Mouse (Mus musculus) CH12.LX (cell line): ENCODE measurements around the gene Magix. TPM values are rescaled to one million over a fixed set of nuclear protein-coding genes. Genes with fewer than 3 reads are reported as not detected.
"Not testable (repeated sequence)": the region's sequence is repeated elsewhere in the genome, so short reads cannot be mapped to it uniquely, and the experiment has no call there.

ENCODE experiments used
- DNase-seq: peaks from one replicate; pipeline ENCODE4 v3.0.0-alpha.2; 2013; ENCODE audit errors: extremely low read depth
- H3K27ac ChIP-seq: 2 replicates; pipeline ENCODE4 v1.5.1; 2012; ENCODE audit warnings: low read depth, mild to moderate bottlenecking, control low read depth, moderate library complexity; ENCODE audit not compliant: insufficient read depth
- H3K27me3 ChIP-seq: replicated peaks from 2 replicates; pipeline ENCODE3; 2012; ENCODE audit warnings: inconsistent platforms
- H3K36me3 ChIP-seq, 2 experiments: replicated peaks in 1 of 2; 2 replicates each; pipeline versions ENCODE3 to v1.6.1; 2012; ENCODE audit warnings: inconsistent platforms in 1 of 2, low read length in 1 of 2, mild to moderate bottlenecking in 1 of 2, mixed read lengths in 1 of 2, moderate library complexity in 1 of 2; ENCODE audit not compliant: control insufficient read depth in 1 of 2, insufficient read depth in 1 of 2
- H3K4me1 ChIP-seq, 2 experiments: 2 replicates each; pipeline ENCODE4 v1.6.1; 2012; ENCODE audit warnings: inconsistent platforms in 1 of 2, moderate library complexity in 1 of 2; ENCODE audit not compliant: insufficient read depth in 2 of 2, control insufficient read depth in 1 of 2
- H3K4me2 ChIP-seq: 2 replicates; pipeline ENCODE4 v1.6.1; 2012; ENCODE audit warnings: low read depth, mild to moderate bottlenecking, control low read depth; ENCODE audit not compliant: poor library complexity, insufficient read depth, severe bottlenecking
- H3K4me3 ChIP-seq, 3 experiments: fragments of 150-350 bp in 1 of 3; sonication (generic) in 1 of 3; replicated peaks in 1 of 3; 2 replicates each; pipeline versions ENCODE3 to v1.5.1; 2011 to 2012; ENCODE audit warnings: low read depth in 2 of 3, low read length in 2 of 3, mild to moderate bottlenecking in 2 of 3, moderate library complexity in 2 of 3, control low read depth in 1 of 3, improper control_type of control experiment in 1 of 3, inconsistent platforms in 1 of 3, mixed read lengths in 1 of 3; ENCODE audit not compliant: poor library complexity in 1 of 3
- H3K79me2 ChIP-seq: replicated peaks from 2 replicates; pipeline ENCODE4 v1.6.1; 2012; ENCODE audit warnings: mild to moderate bottlenecking, moderate library complexity; ENCODE audit not compliant: control insufficient read depth, poor library complexity, insufficient read depth, severe bottlenecking; ENCODE audit errors: extremely low read depth
- H3K9ac ChIP-seq: 2 replicates; pipeline ENCODE4 v1.6.1; 2012; ENCODE audit warnings: low read depth, mild to moderate bottlenecking, control low read depth, moderate library complexity; ENCODE audit not compliant: insufficient read depth
- H3K9me3 ChIP-seq: replicated peaks from 2 replicates; pipeline ENCODE3; 2012; ENCODE audit warnings: low read length, inconsistent platforms, mixed read lengths
- CHD1 ChIP-seq: IDR thresholded peaks from 2 replicates; pipeline ENCODE4 v1.6.1; 2012; ENCODE audit warnings: low read depth, low read length, improper control_type of control experiment, inconsistent platforms
- E2F4 ChIP-seq: IDR thresholded peaks from 2 replicates; pipeline ENCODE4 v1.6.1; 2011; ENCODE audit warnings: low read depth, low read length, improper control_type of control experiment; ENCODE audit not compliant: insufficient replicate concordance
- ELF1 ChIP-seq: IDR thresholded peaks from 2 replicates; pipeline ENCODE4 v1.6.1; 2014; ENCODE audit warnings: low read depth, mild to moderate bottlenecking, inconsistent platforms, low read length, improper control_type of control experiment
- EP300 ChIP-seq: IDR thresholded peaks from 2 replicates; pipeline ENCODE4 v1.6.1; 2011; ENCODE audit warnings: low read length, improper control_type of control experiment
- ETS1 ChIP-seq: conservative IDR thresholded peaks from 2 replicates; pipeline ENCODE4 v1.6.1; 2012; ENCODE audit warnings: low read depth, mild to moderate bottlenecking, inconsistent platforms, low read length, improper control_type of control experiment, moderate library complexity
- GABPA ChIP-seq: IDR thresholded peaks from 2 replicates; pipeline ENCODE4 v1.6.1; 2012; ENCODE audit warnings: low read depth, low read length, improper control_type of control experiment, inconsistent platforms; ENCODE audit not compliant: insufficient replicate concordance
- IRF4 ChIP-seq: IDR thresholded peaks from 2 replicates; pipeline ENCODE4 v1.6.1; 2014; ENCODE audit warnings: low read depth, mild to moderate bottlenecking, inconsistent platforms, low read length, improper control_type of control experiment
- JUN ChIP-seq: IDR thresholded peaks from 2 replicates; pipeline ENCODE4 v1.6.1; 2011; ENCODE audit warnings: low read depth, mild to moderate bottlenecking, low read length, improper control_type of control experiment, moderate library complexity; ENCODE audit not compliant: insufficient read depth
- KAT2A ChIP-seq: IDR thresholded peaks from 2 replicates; pipeline ENCODE4 v1.6.1; 2012; ENCODE audit warnings: low read length, improper control_type of control experiment, inconsistent platforms; ENCODE audit not compliant: insufficient replicate concordance
- MAFK ChIP-seq: IDR thresholded peaks from 2 replicates; pipeline ENCODE4 v1.6.1; 2011; ENCODE audit warnings: low read length, improper control_type of control experiment; ENCODE audit not compliant: insufficient replicate concordance
- MAZ ChIP-seq: IDR thresholded peaks from 2 replicates; pipeline ENCODE4 v1.6.1; 2012; ENCODE audit warnings: low read depth, mild to moderate bottlenecking, inconsistent platforms, low read length, improper control_type of control experiment, moderate library complexity
- MEF2A ChIP-seq: IDR thresholded peaks from 2 replicates; pipeline ENCODE4 v1.6.1; 2014; ENCODE audit warnings: low read depth, mild to moderate bottlenecking, inconsistent platforms, low read length, improper control_type of control experiment, borderline replicate concordance
- MXI1 ChIP-seq: IDR thresholded peaks from 2 replicates; pipeline ENCODE4 v1.6.1; 2011; ENCODE audit warnings: mild to moderate bottlenecking, low read depth, low read length, improper control_type of control experiment
- MYC ChIP-seq: IDR thresholded peaks from 2 replicates; pipeline ENCODE4 v1.6.1; 2011; ENCODE audit warnings: low read depth, mild to moderate bottlenecking, improper control_type of control experiment, low read length
- NELFE ChIP-seq: IDR thresholded peaks from 2 replicates; pipeline ENCODE4 v1.6.1; 2011; ENCODE audit warnings: low read depth, low read length, improper control_type of control experiment
- NRF1 ChIP-seq: IDR thresholded peaks from 2 replicates; pipeline ENCODE4 v1.6.1; 2014; ENCODE audit warnings: low read depth, mild to moderate bottlenecking, inconsistent platforms, low read length, improper control_type of control experiment, moderate library complexity
- POLR2A ChIP-seq: IDR thresholded peaks from 2 replicates; pipeline ENCODE4 v1.6.1; 2011; ENCODE audit warnings: low read depth, mild to moderate bottlenecking, improper control_type of control experiment, low read length
- POLR2AphosphoS2 ChIP-seq: IDR thresholded peaks from 2 replicates; pipeline ENCODE4 v1.6.1; 2011; ENCODE audit warnings: low read depth, low read length, improper control_type of control experiment
- RAD21 ChIP-seq: IDR thresholded peaks from 2 replicates; pipeline ENCODE4 v1.6.1; 2011; ENCODE audit warnings: low read depth, mild to moderate bottlenecking, low read length, improper control_type of control experiment, moderate library complexity
- RCOR1 ChIP-seq: conservative IDR thresholded peaks from 2 replicates; pipeline ENCODE4 v1.6.1; 2012; ENCODE audit warnings: low read depth, mild to moderate bottlenecking, inconsistent platforms, low read length, improper control_type of control experiment
- TBP ChIP-seq: conservative IDR thresholded peaks from 2 replicates; pipeline ENCODE4 v1.6.1; 2011; ENCODE audit warnings: low read depth, low read length, improper control_type of control experiment
- TCF12 ChIP-seq: IDR thresholded peaks from 2 replicates; pipeline ENCODE4 v1.6.1; 2014; ENCODE audit warnings: low read depth, mild to moderate bottlenecking, inconsistent platforms, low read length, improper control_type of control experiment
- ZNF384 ChIP-seq: IDR thresholded peaks from 2 replicates; pipeline ENCODE4 v1.6.1; 2012; ENCODE audit warnings: low read depth, low read length, improper control_type of control experiment, inconsistent platforms
- dilution Hi-C: fragments of 300-500 bp; cut with MboI; formaldehyde crosslinking; loops from 2 replicates; pipeline ENCODE4 v1.14.3; 2020; ENCODE audit warnings: low sequenced_read_pairs; ENCODE audit not compliant: extremely low pct_unique_long_range_greater_than_20kb, extremely low pct_ligation_motif_present
- in situ Hi-C: fragments of 300-500 bp; cut with MboI; formaldehyde crosslinking; loops from 3 replicates; pipeline ENCODE4 v1.14.3; 2019; ENCODE audit warnings: low sequenced_read_pairs, low pct_ligation_motif_present, low pct_unique_long_range_greater_than_20kb, mixed read lengths
- polyA plus RNA-seq: library from polyadenylated mRNA; unstranded; fragments of >175 nt; gene quantifications from 2 replicates; pipeline ENCODE4 v1.2.1, GENCODE M21; 2012; ENCODE audit warnings: low read depth; ENCODE audit not compliant: insufficient read length
- total RNA-seq, 2 experiments: library from RNA; depleted of rRNA; stranded (reverse); fragments of 300-350 nt in 1 of 2; fragments of >200 nt in 1 of 2; gene quantifications; 2 replicates each; pipeline ENCODE4 v1.2.3; 2012 to 2014

Gene Magix
- total and polyA plus RNA-seq, 3 experiments = not detected

GRCm38 (mm10) chrX:7714135-7714899, 33.3 kb upstream of the Magix start, which contains the start of gene Wdr45:
Gene Wdr45 (plus strand): TSS chrX:7714333.
- H3K36me3 ChIP-seq, dilution Hi-C loops, H3K27me3 ChIP-seq, H3K4me1 ChIP-seq, in situ Hi-C loops, H3K9me3 ChIP-seq, H3K79me2 ChIP-seq: not testable (repeated sequence)
- peak within 1 kb of the TSS; percentile 47 to 57 (median 57) for H3K4me3 ChIP-seq
- peak within 1 kb of the TSS; percentile 46 for H3K4me2 ChIP-seq
- TF ChIP-seq CHD1 = peak; percentile 72; the same call in 1 of the 2 replicates
- peak; percentile 94 for TF ChIP-seq NRF1
- TF ChIP-seq MYC = 0 out of 2 replicates have a peak, but pooled peaks have one; percentile 26
- TF ChIP-seq TBP = 0 out of 2 replicates have a peak, but pooled peaks have one; percentile 20
- TF ChIP-seq POLR2A = peak; percentile 67
- peak; percentile 50 for TF ChIP-seq ELF1
- peak within 1 kb of the TSS; percentile 76 for H3K9ac ChIP-seq
- peak; percentile 96 for DNase-seq
- H3K27ac ChIP-seq = peak within 1 kb of the TSS; percentile 60

- Histone ChIP-seq H3K4me2 (peak overlapping the region; percentile 44; the same call in 1 of the 2 replicates), H3K9ac (peak overlapping the region; percentile 76; the same call in 1 of the 2 replicates), H3K4me3 (peak overlapping the region; percentile 47 to 57 (median 53))
- DNase-seq, H3K79me2 ChIP-seq, H3K36me3 ChIP-seq, H3K27me3 ChIP-seq, H3K4me1 ChIP-seq, dilution Hi-C loops, H3K9me3 ChIP-seq, H3K27ac ChIP-seq, in situ Hi-C loops: not testable (repeated sequence)
Observed at GRCm38 (mm10) chrX:7713764-7714134, 32.7 kb upstream of the Magix start.

- H3K4me2 ChIP-seq = peak within 1 kb of the TSS; percentile 78
- peaks cover 24 to 34% of the 10 kb centered on the region in 2 experiments for H3K36me3 ChIP-seq
- no peaks in the 10 kb centered on the region for H3K9me3 ChIP-seq
- dilution Hi-C loops (no loop called here), in situ Hi-C loops (no loop called here)
- H3K9ac ChIP-seq = peak within 1 kb of the TSS; percentile 95
- H3K27me3 ChIP-seq = no peaks in the 10 kb centered on the region
- peaks cover 4 to 11% of the 10 kb centered on the region in 2 experiments; a peak in 3 of 4 replicates for H3K4me1 ChIP-seq
- peak within 1 kb of the TSS; percentile 67 to 84 (median 70) for H3K4me3 ChIP-seq
- H3K27ac ChIP-seq = no peak within 1 kb of the TSS
- peaks cover 24% of the 10 kb centered on the region for H3K79me2 ChIP-seq
- peak; percentile 91 for DNase-seq
- TF ChIP-seq RAD21 (no peak), ZNF384 (no peak), NRF1 (peak; percentile 71), TCF12 (0 out of 2 replicates have a peak, but pooled peaks have one; percentile 32), MAZ (no peak), GABPA (peak; percentile 53; the same call in 1 of the 2 replicates), ELF1 (peak; percentile 89), MXI1 (peak; percentile 58), MEF2A (peak; percentile 15; the same call in 1 of the 2 replicates), E2F4 (no peak), NELFE (peak; percentile 79), MAFK (no peak), EP300 (no peak), POLR2AphosphoS2 (peak; percentile 38; the same call in 1 of the 2 replicates), JUN (no peak), RCOR1 (no peak), ETS1 (0 out of 2 replicates have a peak, but pooled peaks have one; percentile 36), KAT2A (peak; percentile 95; the same call in 1 of the 2 replicates), IRF4 (0 out of 2 replicates have a peak, but pooled peaks have one; percentile 30)
Observed at GRCm38 (mm10) chrX:7696954-7697381, 15.9 kb upstream of the Magix start, which contains the start of gene Gpkow. Gene Gpkow (plus strand): TSS chrX:7697131.
